Mouse (Mus musculus): ENCODE results near the gene C1s2.
"Not testable (repeated sequence)": the region's sequence is repeated elsewhere in the genome, so short reads cannot be mapped to it uniquely, and the experiment has no call there.

Gene C1s2

DNA sequence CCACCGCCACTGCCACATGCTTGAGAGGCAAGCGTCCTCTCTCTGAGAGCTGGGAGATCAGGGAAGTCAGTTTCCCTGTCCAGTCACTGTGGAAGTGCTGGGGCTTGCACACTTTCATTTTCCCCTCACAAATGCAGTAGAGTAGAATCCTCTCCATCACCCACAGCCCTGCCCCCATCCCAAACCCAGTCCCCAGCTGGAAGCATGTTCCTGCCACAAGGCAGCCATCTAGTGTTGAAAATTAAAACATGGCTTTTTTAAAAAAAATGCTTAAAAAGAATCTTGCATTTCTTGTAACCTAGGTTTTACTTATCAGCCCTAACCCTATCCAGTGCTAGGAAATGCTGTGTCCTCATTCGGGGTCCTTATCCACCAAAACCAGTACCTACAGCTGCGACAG lies 4.2 kb upstream of the C1s2 start:
- DNase-seq (ENCODE audit: low read depth, low spot score) = no peak

- not testable (repeated sequence) for DNase-seq (ENCODE audit: low read depth, low spot score)
Measured at GRCm38 (mm10) chr6:124636858-124637460, 1.1 kb upstream of the C1s2 start.

DNA sequence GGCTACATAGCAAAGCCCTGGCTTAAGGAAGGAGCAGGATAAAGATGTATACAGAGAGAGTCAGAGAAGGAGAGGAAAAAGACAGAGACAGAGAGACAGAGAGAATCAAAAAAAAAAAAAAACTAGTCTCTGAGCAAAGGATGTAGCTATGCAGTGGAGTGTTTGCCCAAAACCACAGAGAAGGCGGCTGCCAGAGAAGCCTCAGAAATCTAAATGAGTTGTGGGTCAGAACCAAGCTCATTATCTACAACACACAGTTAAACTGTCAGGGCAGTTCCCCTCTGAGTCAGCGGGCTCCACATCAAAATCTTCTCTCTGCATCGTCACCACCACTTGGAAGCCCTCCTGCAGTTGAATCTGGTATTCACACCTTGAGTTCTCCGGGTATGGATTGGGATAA lies 5.1 kb downstream of the C1s2 start:
- DNase-seq (ENCODE audit: low read depth, low spot score) = no peak

DNA sequence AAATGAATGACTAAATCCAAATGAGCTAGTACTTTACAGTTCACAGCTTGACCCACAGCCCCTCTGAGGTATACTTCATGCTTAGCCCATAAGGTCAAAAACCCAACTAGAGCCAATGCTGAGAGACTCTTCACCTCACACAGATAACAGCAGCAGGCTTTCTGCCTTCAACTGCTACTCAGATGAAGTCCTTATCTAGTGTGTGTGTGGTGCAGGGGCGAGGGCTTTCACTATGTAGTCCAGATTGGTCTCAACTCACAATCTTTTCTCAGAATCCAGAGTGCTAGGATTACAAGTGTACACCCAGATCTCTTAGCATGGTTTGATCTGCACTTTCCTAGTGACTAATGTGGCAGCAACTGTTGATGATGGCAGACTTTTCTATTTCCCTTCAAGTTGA lies 9.7 kb downstream of the C1s2 start:
- DNase-seq (ENCODE audit: low read depth, low spot score) = not testable (repeated sequence)

GRCm38 (mm10) chr6:124625612-124626011 lies 10.3 kb downstream of the C1s2 start:
- DNase-seq (ENCODE audit: low read depth, low spot score) = no peak

GRCm38 (mm10) chr6:124602031-124602430 lies 33.9 kb downstream of the C1s2 start:
- no peak for DNase-seq (ENCODE audit: low read depth, low spot score)

GRCm38 (mm10) chr6:124593121-124593520 lies 42.8 kb downstream of the C1s2 start:
- no peak for DNase-seq (ENCODE audit: low read depth, low spot score)

GRCm38 (mm10) chr6:124592186-124592700 lies 43.6 kb downstream of the C1s2 start:
- no peak for DNase-seq (ENCODE audit: low read depth, low spot score)

DNA sequence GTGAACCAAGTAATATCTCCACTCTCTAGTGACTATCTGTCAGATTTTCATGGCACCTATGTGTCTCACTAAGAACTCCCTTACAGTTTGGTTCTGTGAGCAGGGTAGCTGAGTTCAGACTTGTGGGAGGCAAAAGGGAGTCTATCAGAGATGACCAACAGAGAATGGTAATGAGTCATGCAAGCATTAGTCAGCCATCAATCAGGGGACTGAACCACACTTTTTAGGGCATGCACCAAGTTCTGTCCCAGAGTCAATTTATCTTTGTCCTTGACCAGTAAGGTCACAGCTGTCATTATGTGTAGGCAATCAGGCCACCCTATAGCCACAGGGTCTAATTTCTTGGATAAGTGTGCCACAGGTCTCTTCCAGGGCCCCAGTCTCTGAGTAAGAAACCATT lies 47.1 kb downstream of the C1s2 start:
- no peak for DNase-seq (ENCODE audit: low read depth, low spot score)

DNA sequence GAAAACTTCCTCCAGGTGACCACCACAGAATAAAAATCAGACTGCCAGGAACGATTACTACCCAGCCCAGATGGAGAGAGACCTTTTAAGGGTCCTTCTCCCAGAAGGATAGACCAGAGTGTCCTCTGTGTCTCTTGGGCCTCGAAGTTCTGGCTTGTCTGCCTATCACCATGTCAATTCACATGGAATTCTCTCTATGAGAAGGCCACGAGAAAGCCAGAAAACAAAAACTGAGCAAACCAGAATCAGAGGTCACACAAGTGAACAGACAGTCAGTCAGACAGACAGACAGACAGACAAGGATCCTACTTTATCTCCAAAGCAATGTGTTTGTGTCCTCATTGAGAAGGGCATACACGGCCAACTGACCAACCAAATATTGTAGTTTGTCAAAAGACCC lies 49.6 kb downstream of the C1s2 start:
- DNase-seq (ENCODE audit: low read depth, low spot score) = no peak

- DNase-seq (ENCODE audit: low read depth, low spot score) = no peak
Measured at GRCm38 (mm10) chr6:124585761-124586160, 50.1 kb downstream of the C1s2 start.

- no peak for DNase-seq (ENCODE audit: low read depth, low spot score)
Measured at GRCm38 (mm10) chr6:124584935-124585334, 51.0 kb downstream of the C1s2 start.

GRCm38 (mm10) chr6:124582231-124582630 lies 53.7 kb downstream of the C1s2 start:
- no peak for DNase-seq (ENCODE audit: low read depth, low spot score)

DNA sequence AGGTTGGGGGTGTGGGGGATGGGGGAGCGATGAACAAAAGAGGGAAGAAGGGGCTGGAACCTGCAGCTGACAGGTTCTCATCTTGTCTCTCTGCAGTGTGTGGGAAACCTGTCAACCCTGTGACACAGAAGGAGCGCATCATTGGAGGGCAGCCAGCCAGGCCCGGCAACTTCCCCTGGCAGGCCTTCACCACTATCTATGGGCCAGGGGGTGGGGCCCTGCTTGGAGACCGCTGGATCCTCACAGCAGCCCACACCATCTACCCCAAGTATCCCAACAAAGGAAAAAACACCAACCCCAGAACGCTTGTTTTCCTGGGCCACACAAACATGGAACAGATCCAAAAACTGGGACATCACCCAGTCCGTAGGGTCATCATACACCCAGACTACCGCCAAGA lies 55.7 kb downstream of the C1s2 start:
- DNase-seq (ENCODE audit: low read depth, low spot score) = not testable (repeated sequence)

DNA sequence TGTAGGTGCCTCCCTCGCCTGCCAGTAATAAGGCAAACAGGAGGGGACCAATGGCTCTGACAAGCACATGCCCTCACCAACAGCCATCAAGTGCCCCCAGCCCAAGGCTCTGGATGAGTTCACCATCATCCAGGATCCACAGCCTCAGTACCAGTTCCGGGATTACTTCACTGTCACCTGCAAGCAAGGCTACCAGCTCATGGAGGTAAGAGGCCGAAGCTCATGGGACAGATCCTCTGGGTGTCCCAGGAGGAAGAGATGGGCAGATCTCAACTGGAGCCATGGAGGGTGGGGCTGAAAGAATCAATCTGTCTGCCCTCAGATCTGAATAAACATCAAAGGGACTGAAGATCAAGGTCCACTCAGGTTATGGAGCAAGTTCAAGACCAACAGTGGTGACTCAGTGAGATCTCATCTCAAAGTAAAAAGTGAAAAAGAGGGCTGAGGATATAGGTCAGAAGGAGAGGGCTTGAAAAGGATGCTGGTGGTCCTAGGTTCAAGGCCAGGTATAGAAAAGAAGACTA lies 60.7 kb downstream of the C1s2 start:
- DNase-seq (ENCODE audit: low read depth, low spot score) = not testable (repeated sequence)

Data from brain, embryonic 18.5 days (tissue).